Mouse (Mus musculus): ENCODE data around the gene Smg8.
"Not testable (repeated sequence)": the region's sequence is repeated elsewhere in the genome, so short reads cannot be mapped to it uniquely, and the experiment has no call there.

Smg8 gene

GRCm38 (mm10) chr11:87086290-87086984 is at the start of gene Smg8:
TSS of gene Smg8 (minus strand) at chr11:87086774.
- DNase-seq (ENCODE audit: extremely low spot score, low read depth, low spot score) = no peak

- no peak for DNase-seq (ENCODE audit: extremely low spot score, low read depth, low spot score)
Observed at GRCm38 (mm10) chr11:87136233-87136632, 49.7 kb upstream of the Smg8 start.

- peak; percentile 56 for DNase-seq (ENCODE audit: extremely low spot score, low read depth, low spot score)
Observed at GRCm38 (mm10) chr11:87126824-87127816, 40.5 kb upstream of the Smg8 start, which contains the start of gene Trim37. TSS of gene Trim37 (plus strand) at chr11:87127077.

GRCm38 (mm10) chr11:87126281-87126823 is 39.8 kb upstream of the Smg8 start:
- DNase-seq (ENCODE audit: extremely low spot score, low read depth, low spot score) = no peak

- DNase-seq (ENCODE audit: extremely low spot score, low read depth, low spot score) = no peak
Observed at GRCm38 (mm10) chr11:87125562-87125961, 39.0 kb upstream of the Smg8 start.

GRCm38 (mm10) chr11:87121864-87122263 is 35.3 kb upstream of the Smg8 start:
- DNase-seq (ENCODE audit: extremely low spot score, low read depth, low spot score) = no peak

- no peak for DNase-seq (ENCODE audit: extremely low spot score, low read depth, low spot score)
Observed at GRCm38 (mm10) chr11:87110172-87110909, 23.8 kb upstream of the Smg8 start.

- no peak for DNase-seq (ENCODE audit: extremely low spot score, low read depth, low spot score)
Observed at GRCm38 (mm10) chr11:87109519-87110171, 23.1 kb upstream of the Smg8 start.

- DNase-seq (ENCODE audit: extremely low spot score, low read depth, low spot score) = peak; percentile 100
Observed at GRCm38 (mm10) chr11:87108755-87109518, 22.4 kb upstream of the Smg8 start, which contains the start of gene Ska2. TSS of gene Ska2 (plus strand) at chr11:87109234.

- no peak for DNase-seq (ENCODE audit: extremely low spot score, low read depth, low spot score)
Observed at GRCm38 (mm10) chr11:87108409-87108754, 21.8 kb upstream of the Smg8 start, which contains the start of gene Prr11. TSS of gene Prr11 (minus strand) at chr11:87108708.

GRCm38 (mm10) chr11:87087142-87087541 is 568 bp upstream of the Smg8 start:
- DNase-seq (ENCODE audit: extremely low spot score, low read depth, low spot score) = no peak

- DNase-seq (ENCODE audit: extremely low spot score, low read depth, low spot score) = no peak
Observed at GRCm38 (mm10) chr11:87085461-87085860, 1.1 kb downstream of the Smg8 start.

- DNase-seq (ENCODE audit: extremely low spot score, low read depth, low spot score) = no peak
Observed at GRCm38 (mm10) chr11:87083712-87084111, 2.9 kb downstream of the Smg8 start.

- DNase-seq (ENCODE audit: extremely low spot score, low read depth, low spot score) = peak; percentile 86
Observed at GRCm38 (mm10) chr11:87073866-87074440, 12.6 kb downstream of the Smg8 start, which contains the start of gene Gdpd1. TSS of gene Gdpd1 (minus strand) at chr11:87074062.

- DNase-seq (ENCODE audit: extremely low spot score, low read depth, low spot score) = peak; percentile 14
Observed at GRCm38 (mm10) chr11:87073343-87073865, 13.2 kb downstream of the Smg8 start.

- DNase-seq (ENCODE audit: extremely low spot score, low read depth, low spot score) = no peak
Observed at GRCm38 (mm10) chr11:87062087-87062486, 24.5 kb downstream of the Smg8 start.

GRCm38 (mm10) chr11:87060410-87060809 is 26.2 kb downstream of the Smg8 start:
- no peak for DNase-seq (ENCODE audit: extremely low spot score, low read depth, low spot score)

GRCm38 (mm10) chr11:87056286-87056685 is 30.3 kb downstream of the Smg8 start:
- no peak for DNase-seq (ENCODE audit: extremely low spot score, low read depth, low spot score)

- not testable (repeated sequence) for DNase-seq (ENCODE audit: extremely low spot score, low read depth, low spot score)
Observed at GRCm38 (mm10) chr11:87048900-87049299, 37.7 kb downstream of the Smg8 start.
